Mouse (Mus musculus): ENCODE results near the gene Gpr135. TPM values are rescaled to one million over a fixed set of nuclear protein-coding genes. Genes with fewer than 3 reads are reported as not detected.

The Gpr135 gene
- polyA plus RNA-seq (2012; rRNA removed) (0.49 and 0.55 TPM in 2 replicates), polyA plus RNA-seq (2014; fragmentation: Nextera tagmentation; extraction: Ambion mirVana) (0.13 TPM in 2 replicates)

DNA sequence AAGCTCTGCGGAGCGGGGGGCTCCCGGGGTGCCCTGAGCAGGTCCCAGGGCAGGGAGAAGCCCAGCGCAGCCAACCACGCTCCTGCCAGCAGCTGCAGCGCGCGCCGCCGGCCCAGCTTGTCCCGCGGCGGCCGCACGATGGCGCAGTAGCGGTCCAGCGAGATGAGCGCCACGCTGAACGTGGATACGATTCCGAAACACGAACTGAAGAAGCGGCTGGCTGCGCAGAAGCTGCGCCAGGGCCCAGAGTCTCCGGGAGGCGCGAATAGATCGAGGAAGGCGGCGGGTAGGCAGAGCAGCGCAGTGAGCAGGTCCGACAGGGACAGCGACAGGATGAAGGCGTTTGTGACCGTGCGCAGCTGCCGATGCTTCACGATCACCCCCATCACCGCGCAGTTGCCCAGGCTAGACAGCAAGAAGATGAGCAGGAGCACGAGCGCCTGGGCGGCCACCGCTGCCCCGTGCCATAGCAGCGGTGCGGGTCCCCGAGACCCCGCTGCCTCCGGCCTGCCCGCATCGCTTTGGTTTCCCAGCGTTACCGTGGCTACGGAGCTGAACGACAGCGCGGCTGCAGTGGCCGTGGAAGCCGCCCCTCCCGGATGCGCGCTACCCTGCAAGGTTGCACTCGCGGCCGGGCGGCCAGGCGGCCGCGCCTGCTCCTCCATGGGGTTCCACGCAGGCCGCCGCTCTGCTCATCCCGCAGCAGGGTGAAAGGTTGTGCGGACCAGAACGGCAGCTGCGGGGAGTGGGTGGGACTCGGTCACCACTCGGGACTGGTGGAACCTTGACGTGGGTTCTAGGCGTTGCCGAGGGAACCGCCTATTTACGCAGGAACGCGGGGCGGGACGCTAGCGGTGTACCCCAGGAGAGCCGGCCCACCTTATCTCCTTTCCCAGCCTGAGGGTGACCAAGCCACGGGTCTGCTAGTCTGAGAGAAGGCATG is at the start of gene Gpr135:
TSS of gene Gpr135 (minus strand) at position 799 of the 943 bp plus-strand sequence.
- no peak for DNase-seq (ENCODE audit: low read depth in 3 of 3, low spot score in 3 of 3)
- Histone ChIP-seq H3K9ac (replicated peaks) (no peak within 1 kb of the TSS), H3K27ac (no peak within 1 kb of the TSS), H3K4me1 (replicated peaks; ENCODE audit: control insufficient read depth in 2 of 2, insufficient read depth in 2 of 2, low read length in 1 of 2) (no peaks in the 10 kb centered on the region), H3K4me3 (ENCODE audit: insufficient read depth in 1 of 2, low read depth in 2 of 2, low read length in 2 of 2) (peak within 1 kb of the TSS; percentile 50 to 55), H3K4me2 (ENCODE audit: low read depth) (peak within 1 kb of the TSS; percentile 76), H3K9me3 (ENCODE audit: control insufficient read depth, low read length) (no peaks in the 10 kb centered on the region), H3K36me3 (replicated peaks; ENCODE audit: control insufficient read depth, insufficient read depth, low read depth) (no peaks in the 10 kb centered on the region), H3K27me3 (ENCODE audit: control insufficient read depth, insufficient read depth, low read length) (peaks cover 29% of the 10 kb centered on the region)
- TF ChIP-seq CTCF (IDR thresholded peaks at IDR 0.05; ENCODE audit: low read depth) (peak; percentile 65), EP300 (IDR thresholded peaks at IDR 0.05; ENCODE audit: low read depth) (no peak)
- 1% methylated on average over 94 of the region's 94 CpGs for WGBS (ENCODE audit: insufficient replicate concordance)
- peak; percentile 39; the same call in 1 of the 2 replicates for ATAC-seq (ENCODE audit: insufficient read depth)

DNA sequence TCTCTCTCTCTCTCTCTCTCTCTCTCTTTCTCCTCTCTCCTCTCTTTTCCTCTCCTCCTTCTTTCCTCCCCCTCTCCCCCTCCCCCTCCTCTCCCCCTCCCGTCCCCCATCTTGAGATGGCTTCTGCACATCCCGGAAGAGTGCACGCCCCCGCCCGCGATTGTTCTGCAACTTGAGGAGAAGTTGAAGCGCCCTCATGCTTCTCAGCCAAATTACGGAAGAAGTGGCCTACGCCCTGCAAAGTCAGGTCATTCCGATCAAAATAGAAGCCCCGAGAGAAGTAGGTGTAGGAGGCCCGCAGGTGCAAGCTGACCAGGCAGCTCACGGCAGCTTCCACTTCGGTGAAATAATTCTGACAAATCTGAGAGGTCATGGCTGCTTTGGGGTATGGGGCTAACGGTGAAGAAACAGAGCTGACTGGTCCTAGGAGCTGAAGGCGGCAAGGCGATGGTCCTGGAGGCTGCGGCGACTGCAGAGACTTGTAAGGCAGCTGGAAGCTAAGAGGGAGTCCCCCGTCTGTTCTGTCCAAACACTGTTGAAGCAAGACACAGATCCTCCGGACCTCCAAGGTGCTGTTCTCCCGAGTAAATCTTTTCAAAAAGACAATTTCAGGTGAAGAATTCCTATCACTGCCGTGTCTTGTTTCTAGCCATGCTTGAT is 44.9 kb upstream of the Gpr135 start:
- WGBS (ENCODE audit: insufficient replicate concordance): 63% methylated on average over 22 of the region's 23 CpGs
- no peak for DNase-seq (ENCODE audit: low read depth in 3 of 3, low spot score in 3 of 3)
- no peaks in the 10 kb centered on the region for H3K9me3 ChIP-seq (ENCODE audit: control insufficient read depth, low read length)
- no peak for ATAC-seq (ENCODE audit: insufficient read depth)
- H3K36me3 ChIP-seq (replicated peaks; ENCODE audit: control insufficient read depth, insufficient read depth, low read depth): no peaks in the 10 kb centered on the region
- H3K4me2 ChIP-seq (ENCODE audit: low read depth): no peak overlapping the region
- H3K27ac ChIP-seq: no peak overlapping the region
- H3K4me3 ChIP-seq (ENCODE audit: insufficient read depth in 1 of 2, low read depth in 2 of 2, low read length in 2 of 2): no peak overlapping the region
- H3K9ac ChIP-seq (replicated peaks): no peak overlapping the region
- H3K4me1 ChIP-seq (replicated peaks; ENCODE audit: control insufficient read depth in 2 of 2, insufficient read depth in 2 of 2, low read length in 1 of 2): no peaks in the 10 kb centered on the region
- TF ChIP-seq CTCF (IDR thresholded peaks at IDR 0.05; ENCODE audit: low read depth) (no peak), EP300 (IDR thresholded peaks at IDR 0.05; ENCODE audit: low read depth) (no peak)
- H3K27me3 ChIP-seq (ENCODE audit: control insufficient read depth, insufficient read depth, low read length): no peaks in the 10 kb centered on the region

GRCm38 (mm10) chr12:72115126-72115525 is 44.2 kb upstream of the Gpr135 start:
- no peaks in the 10 kb centered on the region for H3K27me3 ChIP-seq (ENCODE audit: control insufficient read depth, insufficient read depth, low read length)
- no peaks in the 10 kb centered on the region for H3K4me1 ChIP-seq (replicated peaks; ENCODE audit: control insufficient read depth in 2 of 2, insufficient read depth in 2 of 2, low read length in 1 of 2)
- no peaks in the 10 kb centered on the region for H3K9me3 ChIP-seq (ENCODE audit: control insufficient read depth, low read length)
- DNase-seq (ENCODE audit: low read depth in 3 of 3, low spot score in 3 of 3): no peak
- H3K4me3 ChIP-seq (ENCODE audit: insufficient read depth in 1 of 2, low read depth in 2 of 2, low read length in 2 of 2): no peak overlapping the region
- H3K4me2 ChIP-seq (ENCODE audit: low read depth): no peak overlapping the region
- TF ChIP-seq CTCF (IDR thresholded peaks at IDR 0.05; ENCODE audit: low read depth): no peak
- TF ChIP-seq EP300 (IDR thresholded peaks at IDR 0.05; ENCODE audit: low read depth): no peak
- H3K36me3 ChIP-seq (replicated peaks; ENCODE audit: control insufficient read depth, insufficient read depth, low read depth): no peaks in the 10 kb centered on the region
- H3K9ac ChIP-seq (replicated peaks): no peak overlapping the region
- WGBS (ENCODE audit: insufficient replicate concordance): 65% methylated on average over 6 of the region's 6 CpGs
- no peak overlapping the region for H3K27ac ChIP-seq
- ATAC-seq (ENCODE audit: insufficient read depth): no peak

DNA sequence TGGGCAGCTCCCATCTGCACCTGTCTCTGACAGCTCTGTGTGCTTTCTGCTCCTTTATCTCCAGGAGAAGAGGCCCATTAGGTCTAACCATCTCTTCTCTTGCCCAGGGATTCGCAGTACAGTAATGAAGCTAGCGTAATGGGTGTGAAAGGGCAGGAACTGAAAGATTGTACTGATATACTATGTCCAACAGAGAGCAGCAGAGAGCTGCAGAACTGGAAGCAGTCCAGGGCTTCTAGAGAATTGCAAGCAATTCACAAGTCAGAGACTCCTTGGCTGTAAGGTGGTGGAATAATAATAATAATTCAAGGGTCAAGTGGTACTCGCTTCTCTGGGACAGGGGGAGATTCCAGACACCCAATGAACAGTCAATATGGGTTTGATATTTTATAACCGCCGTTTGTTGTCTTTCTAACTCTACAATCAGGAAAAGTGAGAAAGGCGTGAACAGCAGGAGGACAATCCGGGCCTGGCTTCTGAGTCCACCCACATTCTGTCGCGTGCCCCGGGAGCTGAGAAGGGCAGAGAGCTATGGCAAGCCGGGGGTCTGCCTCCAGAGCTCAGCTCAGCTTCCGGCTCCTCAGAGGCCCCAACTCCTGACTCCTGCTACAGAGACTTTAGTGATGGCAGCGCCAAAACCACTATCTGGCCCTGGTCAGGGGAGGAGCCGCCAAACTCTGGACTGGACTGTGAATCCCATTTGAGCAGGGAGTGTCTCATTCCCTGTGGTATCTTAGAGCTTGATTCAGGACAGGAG is 33.8 kb upstream of the Gpr135 start:
- H3K9me3 ChIP-seq (ENCODE audit: control insufficient read depth, low read length): no peaks in the 10 kb centered on the region
- no peak for ATAC-seq (ENCODE audit: insufficient read depth)
- H3K36me3 ChIP-seq (replicated peaks; ENCODE audit: control insufficient read depth, insufficient read depth, low read depth): no peaks in the 10 kb centered on the region
- DNase-seq (ENCODE audit: low read depth in 3 of 3, low spot score in 3 of 3): peak in 1 of 3 experiments; percentile 36
- no peak overlapping the region for H3K27ac ChIP-seq
- no peak overlapping the region for H3K9ac ChIP-seq (replicated peaks)
- no peak overlapping the region for H3K4me3 ChIP-seq (ENCODE audit: insufficient read depth in 1 of 2, low read depth in 2 of 2, low read length in 2 of 2)
- peak; percentile 62 for TF ChIP-seq CTCF (IDR thresholded peaks at IDR 0.05; ENCODE audit: low read depth)
- no peak for TF ChIP-seq EP300 (IDR thresholded peaks at IDR 0.05; ENCODE audit: low read depth)
- no peak overlapping the region for H3K4me2 ChIP-seq (ENCODE audit: low read depth)
- H3K27me3 ChIP-seq (ENCODE audit: control insufficient read depth, insufficient read depth, low read length): no peaks in the 10 kb centered on the region
- 24% methylated on average over 14 of the region's 14 CpGs for WGBS (ENCODE audit: insufficient replicate concordance)
- H3K4me1 ChIP-seq (replicated peaks; ENCODE audit: control insufficient read depth in 2 of 2, insufficient read depth in 2 of 2, low read length in 1 of 2): no peaks in the 10 kb centered on the region
